8 mouse cellular contexts compared by ENCODE assay signal in genomic region chr2:52424248-52424728, GRCm38 (mm10). TPM values are rescaled to one million over a fixed set of nuclear protein-coding genes. Genes with fewer than 3 reads are reported as not detected.
DNase-seq lines count a peak whose midpoint lies in the region; ATAC-seq lines count a peak whose summit lies in the region.

No protein-coding gene starts in this region.

- H3K27me3 ChIP-seq in heart, embryonic 13.5 days (replicated peaks), result no peaks in the 10 kb centered on the region
- H3K27me3 ChIP-seq in limb, embryonic 10.5 days (ENCODE audit: low read depth, poor library complexity, severe bottlenecking), result no peaks in the 10 kb centered on the region
- no peaks in the 10 kb centered on the region for H3K27me3 ChIP-seq in splenic B cell, adult 2 months (ENCODE audit: control insufficient read depth, insufficient read depth, low read length, poor library complexity, severe bottlenecking)

- H3K9me3 ChIP-seq in heart, embryonic 13.5 days, result no peaks in the 10 kb centered on the region
- no peaks in the 10 kb centered on the region for H3K9me3 ChIP-seq in limb, embryonic 10.5 days (replicated peaks)

- peak; percentile 24; the same call in 1 of the 2 replicates for ATAC-seq in common myeloid progenitor, adult 5-6 weeks (replicated peaks; ENCODE audit: low read depth, poor library complexity, severe bottlenecking)
- ATAC-seq in heart, embryonic 13.5 days (ENCODE audit: extremely low read depth, insufficient number of reproducible peaks, low FRiP score, low TSS enrichment), result peak; percentile 20; the same call in 1 of the 2 replicates

- peak; percentile 36 for DNase-seq in adrenal gland, adult 8-10 months
- DNase-seq in adrenal gland, adult 18-20 months (ENCODE audit: low spot score in 2 of 2), result no peak
- peak; percentile 51 for DNase-seq in 416B (ENCODE audit: low read depth)
- no peak for DNase-seq in limb, embryonic 10.5 days (ENCODE audit: low spot score)
- peak; percentile 61 for DNase-seq in mesoderm, embryonic 11.5 days (ENCODE audit: low read depth, low spot score)
- DNase-seq in splenic B cell, adult 2 months (ENCODE audit: low read depth, low spot score), result peak; percentile 51

- H3K4me3 ChIP-seq in heart, embryonic 13.5 days, result peak overlapping the region; percentile 98
- peak overlapping the region; percentile 97 for H3K4me3 ChIP-seq in limb, embryonic 10.5 days

- no peaks in the 10 kb centered on the region for H3K36me3 ChIP-seq in heart, embryonic 13.5 days
- H3K36me3 ChIP-seq in limb, embryonic 10.5 days, result no peaks in the 10 kb centered on the region
- H3K36me3 ChIP-seq in splenic B cell, adult 2 months (ENCODE audit: control insufficient read depth, insufficient read depth, low read length, poor library complexity, severe bottlenecking), result no peaks in the 10 kb centered on the region

- WGBS in heart, embryonic 13.5 days, result under 1% methylated on average over 42 of the region's 42 CpGs
- under 1% methylated on average over 42 of the region's 42 CpGs for WGBS in limb, embryonic 10.5 days

- H3K9ac ChIP-seq in heart, embryonic 13.5 days, result peak overlapping the region; percentile 97

- H3K4me2 ChIP-seq in heart, embryonic 13.5 days, result peak overlapping the region; percentile 88

- H3K4me1 ChIP-seq in heart, embryonic 13.5 days, result peaks cover 57% of the 10 kb centered on the region
- H3K4me1 ChIP-seq in limb, embryonic 10.5 days, result peaks cover 34% of the 10 kb centered on the region

- peak overlapping the region; percentile 91 for H3K27ac ChIP-seq in heart, embryonic 13.5 days (replicated peaks)
- peak overlapping the region; percentile 99 for H3K27ac ChIP-seq in limb, embryonic 10.5 days

RNA-seq across cellular contexts. Expression of gene Arl5a, which starts 0.4 kb away (rescaled TPM):
- total RNA-seq in adrenal gland, adult 8-10 months (2022), result 10 to 100 TPM; 39.8 to 62.9 (median 49.8) TPM
- total RNA-seq in adrenal gland, adult 18-20 months (2021), result 10 to 100 TPM; 39.9 to 62.6 TPM
- total RNA-seq in common myeloid progenitor, adult 5-6 weeks (2017), result 48.3 and 50.2 TPM in 2 replicates
- polyA plus RNA-seq in heart, embryonic 13.5 days (2015; fragmentation: Nextera tagmentation; extraction: Ambion mirVana), result 47.2 and 51.4 TPM in 2 replicates
- 48.4 and 60.2 TPM in 2 replicates for polyA plus RNA-seq in limb, embryonic 10.5 days (2016; fragmentation: Nextera tagmentation; extraction: Ambion mirVana)

RNA-seq across cellular contexts. Expression of gene Neb, which starts 46.0 kb away (rescaled TPM):
- 10 to 100 TPM in 1 of 4 experiments, 1 to 10 TPM in 1, under 1 TPM in 2; 0.32 to 10.3 (median 2.4) TPM for total RNA-seq in adrenal gland, adult 8-10 months (2022)
- 1 to 10 TPM; 2.9 to 7.0 TPM for total RNA-seq in adrenal gland, adult 18-20 months (2021)
- under 0.01 and 0.32 TPM in 2 replicates for total RNA-seq in common myeloid progenitor, adult 5-6 weeks (2017)
- 2.0 and 4.0 TPM in 2 replicates for polyA plus RNA-seq in heart, embryonic 13.5 days (2015; fragmentation: Nextera tagmentation; extraction: Ambion mirVana)
- 0.49 and 1.8 TPM in 2 replicates for polyA plus RNA-seq in limb, embryonic 10.5 days (2016; fragmentation: Nextera tagmentation; extraction: Ambion mirVana)

Comparison
In these comparisons a context has a peak if more than half of its experiments do, and no peak if none do; other contexts are left out.
1. DNase-seq: peak in adrenal gland, adult 8-10 months (single experiment), 416B (single experiment), mesoderm, embryonic 11.5 days (single experiment) and splenic B cell, adult 2 months (single experiment); none in adrenal gland, adult 18-20 months (0 of 2) and limb, embryonic 10.5 days (single experiment).